Mouse (Mus musculus) CD4-positive, CD25-positive, alpha-beta regulatory T cell, adult 2 months (primary cell): ENCODE data around the gene Gm7356.
"Not testable (repeated sequence)": the region's sequence is repeated elsewhere in the genome, so short reads cannot be mapped to it uniquely, and the experiment has no call there.

Source experiments
- DNase-seq: peaks from one replicate; pipeline ENCODE4 v3.0.0-alpha.2; 2012; ENCODE audit warnings: low read depth, low spot score

The Gm7356 gene

DNA sequence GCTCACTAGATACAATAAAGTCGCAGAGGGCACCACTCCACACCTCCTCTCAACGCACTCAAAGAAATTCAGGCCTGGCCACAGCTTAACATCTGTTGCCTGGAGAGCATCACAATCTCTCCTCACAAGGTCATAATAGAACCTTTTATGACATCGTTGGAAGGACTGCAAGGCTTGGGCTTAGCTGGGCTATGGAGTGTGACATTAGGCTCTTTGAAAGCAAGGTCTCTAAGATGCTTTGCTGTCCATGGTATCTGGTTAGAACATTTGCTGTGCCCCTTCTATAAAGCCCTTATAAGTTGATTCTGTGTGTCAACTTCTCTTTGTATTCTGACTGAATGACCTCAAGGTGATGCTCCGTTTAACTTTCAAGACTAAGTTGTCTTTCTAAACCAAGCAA is at the start of gene Gm7356:
Gene Gm7356, minus strand, starts transcription at position 101 of the 400 bp plus-strand sequence.
- DNase-seq = not testable (repeated sequence)

DNA sequence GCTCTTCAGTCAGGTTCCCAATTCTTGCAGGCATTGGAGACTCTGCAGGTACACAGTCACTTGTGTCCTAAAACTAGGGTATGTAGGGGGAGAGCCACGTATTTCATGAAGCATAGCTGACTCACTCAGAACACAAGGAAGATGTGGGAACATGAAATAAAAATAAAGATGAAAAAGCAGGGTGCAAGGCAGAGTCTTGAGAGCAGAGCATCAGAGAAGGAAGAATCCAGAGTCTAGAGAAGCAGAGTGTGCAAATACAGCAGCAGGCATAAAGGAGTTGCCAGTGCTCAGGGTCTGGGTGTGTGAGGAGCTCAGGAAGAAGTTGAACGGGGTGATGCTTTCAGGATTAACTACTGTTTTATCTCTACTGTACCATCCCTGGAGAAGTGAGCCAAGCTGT is 38.4 kb upstream of the Gm7356 start:
- DNase-seq = not testable (repeated sequence)

DNA sequence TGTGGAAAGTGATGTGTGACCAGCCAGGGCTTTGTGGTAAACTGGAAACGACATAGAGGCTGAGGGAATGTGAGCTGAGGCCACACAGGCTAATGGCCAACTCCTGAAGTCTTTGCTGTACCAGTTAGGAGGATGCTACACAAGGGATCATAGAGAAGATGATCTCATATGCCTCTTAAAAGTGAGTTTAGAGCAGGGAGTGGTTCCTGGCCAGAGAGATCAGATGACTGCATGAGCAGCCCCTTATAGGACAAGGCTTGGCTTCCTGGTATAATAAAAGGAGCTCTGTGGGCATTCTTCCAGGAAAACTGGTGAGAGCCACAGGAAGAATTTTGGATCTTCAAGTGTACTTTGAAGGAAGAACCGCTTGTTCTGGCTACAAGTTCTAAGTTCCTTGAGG is 33.5 kb upstream of the Gm7356 start:
- not testable (repeated sequence) for DNase-seq

DNA sequence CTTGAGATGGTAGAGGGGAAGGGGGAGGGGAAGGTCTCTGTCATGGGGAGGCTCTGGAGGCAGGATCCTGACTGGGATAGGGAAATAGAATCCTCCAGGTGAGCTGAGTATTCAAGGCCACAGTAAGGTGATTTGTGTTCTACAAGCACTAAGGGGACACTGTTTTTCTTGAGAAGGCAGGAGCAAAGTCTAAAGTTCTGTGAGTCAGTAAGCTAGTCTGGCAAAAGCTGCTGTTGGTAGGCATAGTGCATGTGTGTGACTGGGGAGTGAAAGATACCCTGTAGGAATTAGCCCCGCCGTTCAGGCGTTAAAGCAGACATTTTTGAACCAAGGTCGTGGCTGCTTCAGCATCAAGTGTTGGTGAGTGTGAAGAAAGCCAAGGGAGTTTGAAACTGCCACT is 32.6 kb upstream of the Gm7356 start:
- not testable (repeated sequence) for DNase-seq

DNA sequence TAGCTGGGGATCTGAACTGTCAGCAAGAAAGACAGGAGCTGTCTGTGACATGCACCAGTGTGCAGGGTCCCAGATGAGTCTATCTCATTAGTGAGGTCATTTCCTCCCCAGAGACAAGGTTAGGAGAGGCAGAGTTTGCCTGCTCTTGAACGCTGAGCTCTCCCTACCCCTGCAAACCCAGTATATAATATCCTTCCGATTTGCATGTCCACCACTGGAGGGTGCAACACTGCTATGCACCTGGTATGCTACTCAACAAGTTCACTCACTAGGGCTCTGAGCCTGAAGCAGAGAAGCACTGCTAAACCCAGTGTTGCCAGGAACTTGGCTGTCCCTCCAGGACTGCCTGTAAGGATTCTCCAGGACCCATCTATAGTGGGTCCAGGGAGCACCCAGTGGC is 10.1 kb downstream of the Gm7356 start:
- DNase-seq = not testable (repeated sequence)

DNA sequence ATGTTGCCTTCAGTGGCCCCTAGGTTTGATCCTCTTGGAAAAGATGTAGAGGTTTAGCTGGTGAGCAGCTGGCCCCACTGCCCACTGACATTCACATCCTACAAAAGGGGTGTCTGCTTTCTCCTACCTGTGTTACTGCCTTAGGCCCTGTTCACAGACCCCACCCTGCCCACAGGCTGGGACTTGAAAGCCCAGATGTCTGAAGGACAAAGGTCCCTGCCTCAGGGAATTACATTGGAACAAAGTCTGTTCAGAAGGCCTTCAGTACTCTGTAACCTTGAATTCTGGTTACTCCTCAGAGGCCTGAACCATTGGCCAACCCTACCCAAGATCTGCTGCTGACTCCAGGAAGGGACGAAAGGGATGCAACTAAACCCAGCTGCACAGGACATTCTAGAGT is 15.8 kb downstream of the Gm7356 start:
- DNase-seq = no peak

DNA sequence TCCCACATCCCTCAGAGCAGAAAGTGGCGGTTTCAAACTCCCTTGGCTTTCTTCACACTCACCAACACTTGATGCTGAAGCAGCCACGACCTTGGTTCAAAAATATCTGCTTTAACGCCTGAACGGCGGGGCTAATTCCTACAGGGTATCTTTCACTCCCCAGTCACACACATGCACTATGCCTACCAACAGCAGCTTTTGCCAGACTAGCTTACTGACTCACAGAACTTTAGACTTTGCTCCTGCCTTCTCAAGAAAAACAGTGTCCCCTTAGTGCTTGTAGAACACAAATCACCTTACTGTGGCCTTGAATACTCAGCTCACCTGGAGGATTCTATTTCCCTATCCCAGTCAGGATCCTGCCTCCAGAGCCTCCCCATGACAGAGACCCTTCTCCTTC is 32.7 kb downstream of the Gm7356 start:
- not testable (repeated sequence) for DNase-seq

DNA sequence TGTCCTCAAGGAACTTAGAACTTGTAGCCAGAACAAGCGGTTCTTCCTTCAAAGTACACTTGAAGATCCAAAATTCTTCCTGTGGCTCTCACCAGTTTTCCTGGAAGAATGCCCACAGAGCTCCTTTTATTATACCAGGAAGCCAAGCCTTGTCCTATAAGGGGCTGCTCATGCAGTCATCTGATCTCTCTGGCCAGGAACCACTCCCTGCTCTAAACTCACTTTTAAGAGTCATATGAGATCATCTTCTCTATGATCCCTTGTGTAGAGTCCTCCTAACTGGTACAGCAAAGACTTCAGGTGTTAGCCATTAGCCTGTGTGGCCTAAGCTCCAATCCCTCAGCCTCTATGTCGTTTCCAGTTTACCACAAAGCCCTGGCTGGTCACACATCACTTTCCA is 33.6 kb downstream of the Gm7356 start:
- not testable (repeated sequence) for DNase-seq

DNA sequence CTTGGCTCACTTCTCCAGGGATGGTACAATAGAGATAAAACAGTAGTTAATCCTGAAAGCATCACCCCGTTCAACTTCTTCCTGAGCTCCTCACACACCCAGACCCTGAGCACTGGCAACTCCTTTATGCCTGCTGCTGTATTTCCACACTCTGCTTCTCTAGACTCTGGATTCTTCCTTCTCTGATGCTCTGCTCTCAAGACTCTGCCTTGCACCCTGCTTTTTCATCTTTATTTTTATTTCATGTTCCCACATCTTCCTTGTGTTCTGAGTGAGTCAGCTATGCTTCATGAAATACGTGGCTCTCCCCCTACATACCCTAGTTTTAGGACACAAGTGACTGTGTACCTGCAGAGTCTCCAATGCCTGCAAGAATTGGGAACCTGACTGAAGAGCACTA is 38.5 kb downstream of the Gm7356 start:
- DNase-seq = not testable (repeated sequence)

DNA sequence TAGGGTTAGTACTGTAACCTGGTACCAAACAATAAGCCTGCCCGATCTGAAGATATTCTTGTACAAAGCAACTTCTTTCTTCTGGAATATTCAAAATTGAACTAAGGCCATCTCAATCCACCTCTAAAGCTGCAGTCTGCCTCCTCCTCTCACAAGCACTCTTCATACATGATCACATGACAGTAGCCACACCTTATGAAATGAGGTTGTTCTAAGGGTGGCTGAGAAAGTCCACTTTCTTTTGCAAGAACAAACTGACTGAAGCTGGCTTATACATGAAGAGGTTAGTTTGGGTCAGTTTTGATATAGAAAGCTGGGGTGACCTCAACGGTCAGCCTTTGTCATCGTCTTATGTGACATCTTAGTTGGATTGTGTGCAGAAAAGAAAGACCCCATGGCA is 41.3 kb downstream of the Gm7356 start:
- not testable (repeated sequence) for DNase-seq

DNA sequence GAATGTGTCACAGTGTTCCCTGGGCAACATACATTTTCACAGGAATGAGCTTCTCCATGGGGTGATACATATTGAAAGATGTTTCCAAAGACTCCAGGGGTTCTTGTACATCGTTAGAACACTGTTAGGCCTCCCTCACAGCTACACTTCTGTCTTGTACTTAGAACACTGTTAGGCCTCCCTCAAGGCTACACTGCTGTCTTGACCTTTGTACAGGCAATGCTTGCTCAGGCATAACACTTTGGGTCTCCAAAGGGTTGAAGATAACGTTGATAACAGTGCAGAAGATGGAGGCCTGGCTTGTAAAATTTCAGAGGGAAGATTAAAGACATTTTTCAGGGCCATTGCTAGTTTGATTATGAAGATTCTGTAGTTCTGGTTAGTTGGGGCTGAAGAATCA is 45.4 kb downstream of the Gm7356 start:
- DNase-seq = not testable (repeated sequence)

DNA sequence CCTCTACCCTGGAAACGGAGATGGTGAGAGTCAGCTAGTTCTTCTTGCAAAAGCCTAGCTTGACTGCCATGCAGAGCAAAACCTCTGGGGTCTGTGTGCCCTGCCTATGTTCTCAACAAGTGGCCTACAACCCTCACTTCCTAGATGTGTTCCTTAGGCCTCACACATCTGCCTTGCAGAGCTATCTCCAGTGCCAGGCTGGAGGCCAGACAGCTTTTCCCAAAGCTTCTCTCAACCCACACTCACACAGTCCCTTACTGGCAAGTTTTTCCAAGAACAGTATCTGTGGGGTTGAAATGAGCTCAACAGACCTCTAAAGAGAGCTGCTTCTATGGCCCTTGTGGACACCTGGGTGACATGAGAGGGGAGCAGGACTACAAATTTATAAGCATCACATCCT is 51.9 kb downstream of the Gm7356 start:
- not testable (repeated sequence) for DNase-seq
